Mouse (Mus musculus) frontal cortex, postnatal 36 days (tissue): ENCODE results near the gene Rbm43.

Experiments
- DNase-seq, 2 experiments: peaks; one replicate each; pipeline ENCODE4 v3.0.0; 2022; ENCODE audit warnings: low spot score in 2 of 2

The Rbm43 gene

DNA sequence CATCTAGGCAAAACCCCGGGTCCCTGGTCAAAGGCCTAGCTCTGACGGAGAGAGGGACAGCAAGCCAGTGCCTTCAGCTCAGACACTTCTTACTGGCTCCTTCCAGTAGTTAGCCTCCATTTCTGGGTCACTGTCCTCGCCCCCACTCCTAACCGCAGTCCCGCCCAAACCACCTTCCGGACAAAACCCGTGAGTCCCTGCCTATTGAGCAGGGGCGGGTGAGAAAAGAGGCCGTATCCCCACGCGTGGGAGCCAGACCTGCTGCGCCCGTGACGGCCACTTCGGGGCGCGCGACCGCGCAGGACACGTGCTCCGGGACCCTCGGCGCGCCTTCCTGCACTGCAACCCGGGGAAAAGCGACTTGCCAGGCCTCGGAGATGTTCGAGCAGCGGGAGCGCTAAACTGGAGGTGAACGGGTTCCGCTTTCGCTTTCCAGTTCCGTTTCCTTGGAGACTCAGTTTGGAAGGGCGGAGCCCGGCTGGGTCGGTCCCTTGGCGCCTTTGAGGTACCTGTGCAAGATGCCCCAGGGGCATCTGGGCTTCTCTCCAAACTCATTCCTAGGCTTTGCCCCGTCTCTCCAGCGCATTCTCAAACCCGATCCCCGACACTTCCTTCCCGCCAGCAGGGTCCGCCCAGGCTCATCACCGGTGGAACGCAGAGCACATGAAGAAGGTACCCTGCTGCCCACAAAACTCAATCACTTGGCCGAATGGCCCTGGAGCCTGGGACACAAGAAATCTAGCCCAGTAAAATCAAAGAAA lies at the start of gene Rbm43:
Gene Rbm43, minus strand, starts transcription at position 590 of the 761 bp plus-strand sequence.
- peak; percentile 63 to 69 for DNase-seq

DNA sequence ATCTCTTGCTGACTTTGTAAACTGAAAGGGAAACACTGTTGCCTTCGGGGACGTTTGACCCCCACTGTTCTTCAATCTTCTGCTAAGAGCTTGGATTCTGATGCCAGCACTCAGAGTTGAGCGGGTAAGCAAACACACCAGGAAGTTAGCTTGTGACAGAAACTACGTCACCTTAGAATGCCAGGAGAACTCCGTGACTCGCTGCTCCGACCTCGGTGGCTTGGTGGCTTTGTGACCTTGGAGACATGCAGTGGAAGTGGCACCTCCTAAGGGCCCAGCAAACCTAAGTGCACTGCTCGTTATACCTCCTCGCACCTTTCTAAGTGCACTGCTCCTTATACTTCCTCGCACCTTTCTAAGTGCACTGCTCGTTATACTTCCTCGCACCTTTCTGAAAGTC lies 47.3 kb upstream of the Rbm43 start:
- DNase-seq = no peak

DNA sequence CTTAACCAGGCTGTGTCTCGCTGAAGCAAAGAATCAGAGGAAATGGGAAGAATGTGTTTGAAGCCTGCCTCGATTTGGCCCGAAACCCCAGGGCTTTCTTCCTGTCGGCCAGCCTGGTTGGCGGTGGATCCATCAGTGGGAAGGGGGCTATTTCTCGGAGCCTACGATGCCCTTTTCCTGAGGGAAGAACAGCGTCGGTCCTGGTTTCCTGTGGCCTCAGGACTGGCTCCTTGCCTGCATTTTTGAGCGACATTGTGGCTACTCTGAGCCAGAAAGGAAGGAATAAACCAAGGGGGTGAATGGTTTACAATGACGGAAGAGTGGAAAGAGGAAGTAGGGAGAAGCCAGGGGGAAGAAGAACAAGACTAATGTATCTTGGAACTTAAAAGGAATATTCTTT lies 46.7 kb upstream of the Rbm43 start:
- no peak for DNase-seq

DNA sequence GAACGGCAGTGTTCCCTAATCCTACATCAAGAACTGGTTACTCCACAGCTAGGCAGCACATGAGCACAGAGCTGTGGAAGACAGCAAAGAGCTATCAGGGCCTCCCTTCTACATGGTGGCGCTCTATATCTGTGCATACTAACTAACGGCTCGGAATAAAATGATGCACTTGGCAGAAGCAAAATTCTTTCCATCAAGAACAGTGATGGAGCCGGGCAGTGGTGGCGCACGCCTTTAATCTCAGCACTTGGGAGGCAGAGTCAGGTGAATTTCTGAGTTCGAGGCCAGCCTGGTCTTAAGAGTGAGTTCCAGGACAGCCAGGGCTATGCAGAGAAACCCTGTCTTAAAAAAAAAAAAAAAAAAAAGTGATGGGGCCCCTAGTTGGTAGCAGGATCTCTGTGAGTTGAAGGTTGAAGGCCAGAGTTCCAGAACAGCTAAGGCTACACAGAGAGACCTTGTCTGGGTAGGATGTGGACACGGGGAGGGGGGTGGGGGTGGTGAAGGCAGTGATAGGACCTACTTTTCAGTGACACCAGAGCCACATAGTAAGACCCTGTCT lies 38.5 kb upstream of the Rbm43 start, which contains the start of gene Nmi:
Gene Nmi, minus strand, starts transcription at position 85 of the 559 bp plus-strand sequence.
- peak in 1 of 2 experiments; percentile 13 for DNase-seq

DNA sequence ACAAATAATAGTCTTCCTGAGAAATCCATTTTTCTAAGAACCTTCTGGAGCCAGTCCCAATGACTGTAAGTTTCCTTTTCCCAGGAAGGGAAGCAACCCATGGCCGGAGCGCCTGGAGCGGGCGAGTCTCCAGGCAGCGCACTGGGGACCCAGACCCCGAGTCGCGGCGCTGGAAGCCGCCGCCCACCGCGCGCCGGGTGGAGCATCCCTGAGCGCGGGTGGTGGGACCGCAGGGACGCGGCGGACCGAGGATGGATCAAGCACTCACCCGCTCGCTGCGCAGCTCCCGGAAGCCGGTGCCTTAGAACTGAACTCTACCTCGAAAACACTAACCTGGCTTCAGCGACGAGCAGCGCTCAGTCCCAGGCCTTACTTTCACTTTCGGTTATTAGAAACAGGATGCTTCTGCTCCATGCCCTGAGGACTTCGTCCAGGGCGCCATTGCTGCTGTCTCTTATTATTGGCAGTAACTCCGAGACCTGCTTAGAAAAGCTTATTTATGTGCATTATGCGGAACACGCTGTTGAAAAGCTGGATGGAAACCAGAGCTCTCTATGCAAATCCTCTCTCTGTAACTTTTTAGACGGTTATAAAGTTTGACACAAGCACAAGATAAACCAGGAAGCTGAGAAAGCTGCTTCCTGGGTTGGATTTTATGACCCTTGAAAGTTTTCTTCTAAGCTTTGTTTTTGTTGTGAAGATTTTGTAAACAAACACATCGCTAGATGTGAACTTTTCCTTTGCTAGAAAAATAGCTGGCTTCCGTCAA lies 37.9 kb upstream of the Rbm43 start:
- DNase-seq = peak; percentile 13 to 14

DNA sequence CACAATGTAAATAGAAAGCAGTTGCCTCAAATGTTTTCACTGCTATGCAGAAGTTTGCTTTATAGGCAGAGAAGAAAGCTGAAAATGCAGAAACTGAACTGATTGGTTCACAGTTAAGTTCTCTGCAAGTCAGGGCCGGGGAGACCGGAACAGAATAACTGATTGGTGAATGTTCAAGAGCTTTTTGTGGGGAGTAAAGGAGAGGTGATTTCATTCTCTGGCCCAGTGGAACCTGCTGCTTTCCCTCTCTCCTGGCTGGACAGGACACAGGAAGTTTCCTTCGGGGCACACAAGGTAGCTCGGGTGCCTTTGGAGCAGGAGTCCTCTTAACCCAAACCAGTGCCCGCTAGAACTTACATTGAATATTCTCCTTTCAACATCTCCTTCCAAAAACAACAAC lies 37.2 kb upstream of the Rbm43 start:
- no peak for DNase-seq

DNA sequence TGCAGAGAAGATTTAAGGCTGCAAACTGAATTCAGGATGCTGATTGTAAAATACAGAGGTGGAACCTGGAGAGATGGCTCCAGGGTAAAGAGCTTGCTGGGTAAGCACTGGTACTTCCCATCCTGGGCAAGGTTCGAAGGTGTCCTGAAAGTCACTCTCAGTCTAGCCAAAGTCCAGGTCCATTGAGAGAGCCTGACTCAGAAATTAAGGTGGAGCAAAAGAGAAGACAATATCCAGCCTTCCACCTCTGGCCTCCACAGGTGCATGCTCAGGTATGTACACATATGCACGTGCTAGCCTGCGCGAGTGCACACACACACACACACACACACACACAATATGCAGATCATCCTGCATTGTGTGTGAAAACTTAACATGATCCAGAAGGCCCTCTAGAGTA lies 35.9 kb upstream of the Rbm43 start:
- no peak for DNase-seq

DNA sequence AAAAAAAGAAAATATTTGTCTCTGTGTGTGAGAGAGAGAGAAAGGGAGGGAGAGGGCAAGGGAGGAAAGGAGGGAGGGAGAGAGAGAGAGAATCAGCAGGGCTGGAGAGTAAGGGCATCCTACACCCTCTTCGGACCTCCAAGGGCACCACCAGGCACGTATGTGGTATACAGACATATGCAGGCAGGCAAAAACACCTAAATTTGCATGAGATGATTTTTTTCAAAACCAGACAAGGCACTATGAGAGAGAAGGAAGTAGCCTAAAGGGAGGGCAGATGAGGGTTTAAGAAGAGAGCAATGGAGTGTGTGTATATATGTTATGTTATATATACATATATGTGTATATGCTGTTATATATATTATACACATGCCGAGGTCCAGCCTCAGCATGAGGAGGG lies 32.3 kb upstream of the Rbm43 start:
- no peak for DNase-seq

DNA sequence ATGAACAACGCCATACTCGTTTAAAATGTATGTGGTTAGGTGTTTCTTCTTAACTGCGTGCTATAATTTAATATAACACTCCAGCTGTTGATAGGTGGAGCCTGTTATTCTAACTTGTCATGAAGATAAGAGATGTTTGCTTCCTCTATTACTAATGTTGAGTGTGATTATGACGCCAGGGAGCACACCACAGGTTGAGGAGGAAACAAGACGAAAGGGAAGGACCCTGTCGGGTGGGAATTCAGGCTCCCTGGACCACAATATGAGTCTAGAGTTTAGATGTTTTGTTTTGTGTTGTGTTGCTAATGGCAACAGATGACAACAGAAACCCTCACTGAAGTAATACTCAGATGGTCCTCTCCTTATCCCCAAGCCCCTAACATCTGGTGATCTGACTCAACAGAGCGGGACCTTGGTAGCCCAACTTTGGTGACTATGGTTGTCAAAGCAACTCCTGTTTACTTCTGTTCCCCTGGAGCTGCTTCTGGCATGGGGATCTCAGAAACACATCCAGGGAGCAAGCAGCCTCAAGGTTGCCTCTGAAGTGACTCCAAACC lies 18.8 kb upstream of the Rbm43 start:
- no peak for DNase-seq

DNA sequence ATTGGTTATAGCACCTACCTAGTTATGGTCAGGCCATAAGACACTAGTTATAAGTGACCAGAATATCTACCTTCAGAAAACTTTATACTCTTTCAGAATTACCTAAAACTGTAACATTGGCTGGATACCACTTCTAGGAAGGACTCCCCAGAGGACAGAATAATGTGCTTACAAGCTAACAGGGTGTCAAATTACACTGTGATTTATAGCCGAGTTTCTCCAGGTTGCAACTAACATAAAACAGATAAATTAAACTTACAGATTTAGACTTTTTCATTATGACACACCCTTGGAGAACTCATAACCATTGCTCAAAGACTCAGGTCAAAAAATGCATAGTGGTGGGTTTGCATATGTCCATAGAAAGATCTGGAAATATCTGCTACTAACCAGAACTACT lies 15.9 kb upstream of the Rbm43 start:
- DNase-seq = no peak

DNA sequence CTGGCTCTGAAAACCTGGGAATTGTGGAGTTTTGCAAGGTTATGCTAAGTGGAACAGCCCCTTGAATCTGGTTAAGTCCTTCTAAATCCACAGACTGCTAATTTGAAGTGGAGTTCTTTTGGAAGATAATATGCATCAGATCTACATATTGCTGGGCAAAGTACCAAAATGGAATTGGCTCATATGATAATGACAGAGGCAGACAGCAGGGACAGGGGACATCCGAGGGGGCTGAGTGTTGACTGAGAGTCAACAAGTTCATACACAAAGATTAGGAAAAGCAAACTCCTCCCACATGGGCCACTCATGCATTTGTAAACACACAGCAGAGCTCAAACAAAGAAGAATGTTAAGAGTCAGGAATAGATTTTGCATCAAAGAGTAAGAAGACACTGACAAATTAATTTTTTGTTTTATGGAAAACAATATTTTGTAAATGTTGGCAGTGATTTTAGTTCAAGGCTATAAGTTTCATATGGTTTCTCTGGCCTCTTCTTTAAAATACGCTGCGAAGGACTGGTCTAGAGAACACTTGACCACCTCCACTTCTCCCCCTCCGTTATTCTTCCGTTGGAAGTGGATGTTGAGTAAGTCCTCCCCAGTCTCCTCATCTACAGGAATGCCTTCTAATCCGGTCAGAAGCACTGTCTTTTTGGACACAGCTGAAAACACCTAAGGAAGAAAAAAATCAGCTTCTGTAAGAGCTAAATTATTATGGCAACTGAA lies 13.3 kb upstream of the Rbm43 start:
- DNase-seq = no peak

DNA sequence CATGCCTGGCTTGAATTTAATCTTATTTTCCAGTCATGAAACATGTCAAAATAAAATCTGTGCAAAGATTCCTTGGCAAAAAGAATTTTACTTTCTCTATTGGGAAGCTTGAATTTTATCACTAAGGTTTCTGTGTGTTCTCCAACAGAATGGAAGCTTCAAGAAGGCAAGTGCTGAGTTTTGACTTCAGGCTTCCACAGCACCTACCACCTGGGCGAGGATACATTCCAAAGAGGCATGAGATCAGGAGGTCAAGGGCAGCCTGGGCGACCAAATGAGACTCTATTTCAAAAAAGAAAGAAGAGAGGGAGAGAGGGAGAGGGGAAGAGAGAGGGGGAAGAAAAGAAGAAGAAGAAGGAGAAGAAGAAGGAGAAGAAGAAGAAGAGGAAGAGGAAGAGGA lies 10.8 kb upstream of the Rbm43 start:
- no peak for DNase-seq

DNA sequence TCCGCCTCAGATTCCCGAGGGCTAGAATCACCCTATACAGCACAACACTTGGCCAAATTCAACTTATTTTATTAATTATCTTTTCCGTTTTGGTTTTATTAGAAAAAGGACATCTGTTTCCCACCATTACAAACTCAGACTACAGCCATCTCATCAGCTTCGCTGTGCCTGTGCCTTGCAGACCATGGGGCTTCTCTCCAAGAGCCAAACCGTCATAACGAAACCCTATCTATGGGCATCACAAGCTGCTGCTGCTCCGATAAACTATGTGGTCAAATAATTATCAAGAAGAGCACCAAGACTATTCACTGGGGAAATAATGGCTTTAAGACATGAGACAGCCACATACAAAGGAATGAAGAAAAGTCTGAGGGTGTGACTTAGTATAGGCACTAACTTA lies 6.9 kb upstream of the Rbm43 start:
- DNase-seq = no peak

DNA sequence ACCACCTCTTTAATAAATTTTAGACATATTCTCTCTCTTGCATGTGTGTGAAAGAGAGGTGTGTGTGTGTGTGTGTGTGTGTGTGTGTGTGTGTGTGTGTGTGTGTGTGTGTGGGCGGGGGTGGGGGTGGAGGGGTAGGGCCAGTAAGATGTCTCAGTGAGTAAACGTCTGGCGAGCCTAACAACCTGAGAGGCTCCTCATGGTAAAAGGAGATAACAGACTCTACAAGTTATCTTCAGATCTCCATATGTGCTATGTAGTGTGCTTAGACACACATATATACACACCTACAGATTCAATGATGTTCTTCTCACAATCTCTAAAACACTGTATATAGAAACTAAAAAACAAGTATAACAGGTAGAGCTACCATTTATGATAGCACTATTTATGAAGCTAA lies 3.8 kb upstream of the Rbm43 start:
- no peak for DNase-seq

DNA sequence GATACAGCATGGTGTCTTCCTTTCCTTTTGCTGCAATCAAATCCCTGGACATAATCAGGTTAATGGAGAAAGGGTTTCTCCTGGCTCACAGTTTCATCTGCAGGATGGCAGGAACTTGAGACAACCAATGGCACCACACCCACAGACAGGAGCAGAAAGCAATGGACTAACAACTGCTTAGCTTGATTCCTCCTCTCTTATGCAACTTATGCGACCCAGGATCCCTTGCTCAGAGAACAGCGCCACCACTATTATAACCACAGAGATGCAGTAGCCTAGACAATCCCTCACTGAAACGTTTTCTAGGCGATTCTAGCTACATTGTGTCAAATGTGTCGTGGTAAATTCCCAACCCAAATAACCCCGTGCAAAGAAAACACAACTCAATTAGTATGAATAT lies 2.0 kb upstream of the Rbm43 start:
- DNase-seq = no peak

DNA sequence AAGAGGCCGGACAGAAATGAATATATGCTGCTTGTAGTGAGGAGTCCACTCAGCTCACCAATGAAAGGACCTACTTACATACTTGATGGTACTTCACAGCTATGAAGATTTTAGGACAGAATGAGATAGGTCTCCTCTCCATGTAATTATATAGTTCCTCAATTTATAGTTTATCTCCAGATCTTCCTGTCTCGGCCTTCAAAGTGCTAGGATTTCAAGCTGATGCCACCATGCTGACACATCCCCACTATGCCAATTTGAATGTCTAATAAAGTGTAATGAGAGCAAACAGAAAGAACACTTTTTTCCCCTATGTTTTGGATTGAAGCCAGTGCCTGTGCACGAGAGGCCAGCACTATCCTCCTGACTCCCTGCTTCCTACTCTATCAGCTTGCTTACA lies 1.6 kb upstream of the Rbm43 start:
- DNase-seq = no peak

DNA sequence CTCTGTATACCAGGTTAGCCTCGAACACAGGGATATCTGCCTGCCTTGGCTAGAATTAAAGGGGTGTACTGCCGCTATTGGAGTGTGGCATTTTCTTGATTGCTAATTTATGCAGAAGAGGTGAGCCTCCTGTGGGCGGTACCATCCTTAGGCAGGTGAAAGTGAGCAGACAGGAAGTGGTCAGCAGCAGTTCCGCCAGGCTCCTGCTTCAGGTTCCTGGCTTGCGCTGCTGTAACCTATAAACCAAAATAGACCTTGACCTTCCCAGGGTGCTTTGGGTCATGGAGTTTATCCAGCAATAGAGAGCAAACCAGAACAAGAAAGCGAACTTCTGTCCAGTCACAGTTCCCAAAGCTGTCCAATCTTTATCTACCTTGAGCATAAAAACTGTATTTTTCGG lies 958 bp upstream of the Rbm43 start:
- no peak for DNase-seq

DNA sequence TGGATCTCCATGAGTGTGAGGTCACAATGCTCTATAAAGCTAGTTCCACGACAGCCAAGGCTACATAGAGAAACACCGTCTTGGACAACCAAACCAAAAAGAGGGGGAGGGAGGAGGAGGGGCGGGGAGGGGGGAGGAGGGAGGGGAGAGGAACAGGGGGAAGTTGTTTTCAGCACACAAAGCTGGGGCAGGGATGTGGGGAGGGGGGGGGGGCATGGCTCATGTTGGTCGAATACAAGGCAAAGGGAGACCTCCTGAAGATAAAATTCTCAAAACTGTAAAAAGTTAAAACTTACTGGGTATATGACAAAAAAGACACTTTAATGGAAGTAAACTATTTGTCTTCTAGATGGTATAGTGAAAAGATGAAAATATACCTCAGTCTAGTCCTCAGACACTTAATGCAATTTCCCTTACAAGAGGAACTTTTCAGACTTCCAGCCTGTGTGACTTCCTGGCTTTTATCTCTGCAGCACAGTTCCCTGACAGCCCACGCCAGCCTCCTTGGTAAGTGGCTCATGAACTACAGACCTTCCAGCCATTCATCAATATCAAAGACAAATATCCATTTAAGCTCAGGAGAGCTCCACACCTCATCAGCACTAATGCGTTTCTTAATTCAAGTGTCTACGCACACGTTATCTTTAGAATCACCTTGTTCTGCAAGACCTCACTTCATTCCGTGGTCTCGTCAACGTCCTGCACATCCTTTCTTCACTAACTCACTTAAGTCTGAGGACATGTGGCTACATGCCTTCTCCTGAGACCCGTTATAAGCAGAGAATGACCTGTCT lies 1.4 kb downstream of the Rbm43 start:
- peak in 1 of 2 experiments; percentile 4 for DNase-seq

DNA sequence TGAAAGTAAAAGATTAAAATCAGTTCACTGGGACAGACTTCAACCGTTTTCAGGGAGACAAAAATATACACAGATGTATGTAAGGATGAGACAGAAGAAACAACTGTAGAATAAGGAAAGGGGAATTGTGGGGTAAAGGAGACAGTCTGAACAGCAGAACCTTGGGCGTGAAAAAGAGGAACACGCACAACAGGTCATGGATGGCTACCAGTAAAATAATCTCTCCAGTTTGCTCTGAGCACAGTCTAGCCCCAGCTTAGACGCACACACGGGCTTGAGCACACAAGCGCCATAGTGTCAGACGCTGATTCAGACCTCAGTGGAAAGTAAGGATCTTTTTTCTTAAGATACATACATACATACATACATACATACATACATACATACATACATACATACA lies 3.7 kb downstream of the Rbm43 start:
- no peak for DNase-seq

DNA sequence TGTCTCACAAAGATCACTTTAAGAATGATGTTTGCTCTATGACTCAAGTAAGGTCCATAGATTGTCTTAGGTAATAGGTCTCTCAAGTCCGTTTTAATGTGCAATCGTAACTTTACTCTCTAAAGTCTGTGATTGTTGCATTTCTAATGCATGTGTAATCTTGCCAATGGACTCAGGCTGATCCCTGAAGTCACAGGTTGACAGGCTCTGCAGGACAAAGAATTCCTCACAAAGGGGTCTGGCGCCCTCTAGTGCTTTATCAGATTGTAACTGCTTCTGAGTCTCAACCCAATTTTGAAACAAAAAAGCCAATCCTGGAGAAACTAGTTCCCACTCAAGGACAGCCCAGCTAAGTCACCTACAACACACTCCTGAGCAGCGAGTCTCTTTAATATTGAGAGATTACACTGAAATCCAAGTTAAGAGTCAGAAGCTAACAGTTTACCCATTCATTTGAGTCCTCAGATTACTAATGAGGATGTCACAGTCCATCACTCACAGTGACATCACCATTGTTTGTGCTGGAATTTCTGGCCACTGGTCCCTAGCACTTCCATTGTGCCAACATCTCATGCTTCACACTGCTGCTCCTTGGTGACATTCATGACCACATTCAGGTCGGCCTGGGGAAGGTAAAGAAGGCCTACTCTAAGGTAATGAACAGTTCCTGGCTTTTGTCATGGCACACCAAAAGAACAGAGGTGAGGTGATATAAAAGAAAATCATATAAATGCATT lies 19.9 kb downstream of the Rbm43 start:
- DNase-seq = peak; percentile 73 to 80
